Mouse (Mus musculus): ENCODE measurements around the gene Ddx25. TPM values are rescaled to one million over a fixed set of nuclear protein-coding genes. Genes with fewer than 3 reads are reported as not detected.

Gene Ddx25
- 24.1 and 28.6 TPM in 2 replicates for total RNA-seq (2014; rRNA removed)
- 28.5 and 28.7 TPM in 2 replicates for polyA plus RNA-seq (2015; fragmentation: Nextera tagmentation; extraction: Ambion mirVana)

DNA sequence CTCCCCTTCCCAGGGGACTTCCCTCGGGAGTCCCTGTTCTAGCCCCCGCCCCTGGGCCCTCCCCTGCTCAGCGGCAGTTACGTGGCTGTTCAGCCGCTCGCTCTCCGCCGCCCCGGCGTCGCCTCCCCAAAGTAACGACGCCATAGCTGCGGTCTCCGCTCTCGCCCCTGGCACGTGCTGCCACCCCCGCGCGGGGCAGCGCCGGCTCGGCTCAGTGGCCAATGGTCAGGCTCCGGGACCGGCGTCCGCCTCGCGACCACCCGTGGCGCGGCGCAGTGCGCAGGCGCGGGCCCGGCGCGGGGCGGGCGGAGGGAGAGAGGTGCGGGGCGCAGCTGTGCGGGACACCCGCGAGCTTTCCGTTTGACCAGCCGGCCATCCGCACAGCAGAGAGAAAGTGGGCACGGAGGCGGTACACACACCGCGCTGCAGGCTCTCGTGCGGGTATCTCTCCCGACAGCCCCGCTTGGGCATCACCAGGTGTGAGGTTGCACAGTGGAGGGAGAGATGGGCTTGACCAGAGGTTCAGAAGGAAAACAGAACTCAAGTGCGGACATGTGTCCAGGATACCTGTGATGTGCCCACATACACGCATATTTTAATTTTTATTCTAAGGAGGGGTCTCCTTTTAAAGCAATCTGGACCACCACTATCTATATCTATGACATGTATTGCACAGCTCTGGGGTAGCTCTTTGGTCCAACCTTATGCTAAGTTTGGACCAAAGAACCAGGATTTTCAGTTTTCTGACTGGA lies at the start of gene Ddx25, which contains the start of gene Pus3:
TSS of gene Ddx25 (minus strand) at position 272 of the 752 bp plus-strand sequence.
TSS of gene Pus3 (plus strand) at position 339 of the 752 bp plus-strand sequence.
- peak; percentile 88 for ATAC-seq (ENCODE audit: low FRiP score)
- H3K27me3 ChIP-seq (ENCODE audit: insufficient read depth, low read length), result no peaks in the 10 kb centered on the region
- H3K9me3 ChIP-seq (ENCODE audit: low read length), result no peaks in the 10 kb centered on the region
- H3K4me1 ChIP-seq (ENCODE audit: insufficient read depth, low read length), result peaks cover 5% of the 10 kb centered on the region; the same call in 1 of the 2 replicates
- peak within 1 kb of the TSS; percentile 67 for H3K9ac ChIP-seq (replicated peaks; ENCODE audit: low read length, poor library complexity, severe bottlenecking)
- WGBS, result under 1% methylated on average over 53 of the region's 59 CpGs
- peak within 1 kb of the TSS; percentile 82 for H3K27ac ChIP-seq (ENCODE audit: low read depth, low read length)
- H3K4me3 ChIP-seq (ENCODE audit: low read depth, low read length), result peak within 1 kb of the TSS; percentile 54
- H3K36me3 ChIP-seq (ENCODE audit: insufficient read depth, low read length), result peaks cover 18% of the 10 kb centered on the region
- DNase-seq (ENCODE audit: low spot score), result peak; percentile 82
- no peak for TF ChIP-seq CTCF (IDR thresholded peaks at IDR 0.05)
- H3K4me2 ChIP-seq (ENCODE audit: low read depth, low read length, poor library complexity, severe bottlenecking), result peak within 1 kb of the TSS; percentile 88

DNA sequence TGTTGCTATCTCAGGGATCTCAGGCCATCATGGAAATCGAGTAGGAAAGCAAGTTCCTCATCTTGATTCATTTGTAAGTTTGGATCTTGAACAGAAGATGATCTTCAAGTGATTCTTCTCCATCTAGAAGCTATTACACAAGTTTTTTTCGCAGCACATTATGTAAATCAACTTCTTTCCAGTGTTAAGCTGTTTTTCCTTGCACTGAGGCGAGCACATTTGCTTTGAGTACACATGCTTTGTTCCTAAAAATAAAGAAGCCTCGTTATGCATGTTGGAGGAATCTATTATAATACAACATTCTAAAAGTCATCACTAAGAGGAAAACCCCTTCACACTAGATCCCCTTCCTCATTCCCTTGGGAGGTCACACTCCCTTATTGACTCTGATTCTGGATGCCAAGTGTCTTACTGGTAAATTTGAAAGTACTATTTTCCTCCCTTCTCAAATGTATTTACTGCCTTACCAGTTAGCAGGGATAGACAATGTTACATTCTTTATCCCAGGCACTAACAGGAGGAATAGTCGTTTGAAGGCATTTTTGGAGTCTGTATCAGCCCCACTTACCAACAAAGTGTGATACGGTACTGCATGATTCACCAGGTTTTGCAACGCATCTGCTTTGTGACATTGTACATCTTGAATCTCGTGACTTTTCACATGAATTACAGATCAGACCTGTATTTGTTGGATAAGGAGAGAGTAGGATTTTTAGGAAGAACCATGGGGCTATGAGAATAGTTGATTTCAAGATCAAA lies 49.5 kb upstream of the Ddx25 start:
- Histone ChIP-seq H3K4me3 (ENCODE audit: low read depth, low read length) (no peak overlapping the region), H3K4me2 (ENCODE audit: low read depth, low read length, poor library complexity, severe bottlenecking) (no peak overlapping the region), H3K4me1 (ENCODE audit: insufficient read depth, low read length) (no peaks in the 10 kb centered on the region), H3K36me3 (ENCODE audit: insufficient read depth, low read length) (no peaks in the 10 kb centered on the region), H3K9me3 (ENCODE audit: low read length) (no peaks in the 10 kb centered on the region), H3K9ac (replicated peaks; ENCODE audit: low read length, poor library complexity, severe bottlenecking) (no peak overlapping the region), H3K27me3 (ENCODE audit: insufficient read depth, low read length) (no peaks in the 10 kb centered on the region), H3K27ac (ENCODE audit: low read depth, low read length) (no peak overlapping the region)
- ATAC-seq (ENCODE audit: low FRiP score) (no peak), DNase-seq (ENCODE audit: low spot score) (no peak)
- WGBS, result 64% methylated on average over 8 of the region's 8 CpGs
- no peak for TF ChIP-seq CTCF (IDR thresholded peaks at IDR 0.05)

DNA sequence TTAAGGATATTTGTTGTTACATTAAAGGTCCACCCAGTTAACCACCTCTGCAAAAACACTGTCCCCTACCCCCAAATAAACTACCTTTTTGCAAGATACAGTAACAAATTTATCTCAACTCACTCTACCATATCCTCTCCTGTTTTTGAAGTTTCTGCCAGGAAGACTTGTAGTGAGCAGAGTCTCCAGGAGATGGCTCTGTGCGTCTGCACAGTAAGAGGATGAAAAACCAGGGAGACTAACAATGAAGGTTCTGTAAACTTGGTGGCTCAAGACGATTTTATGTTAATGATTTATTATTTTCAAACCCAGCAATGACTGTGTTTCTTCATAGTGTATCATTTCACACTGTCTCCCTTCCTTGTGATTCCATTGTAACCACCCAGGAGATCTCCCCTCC lies 34.6 kb upstream of the Ddx25 start:
- peak; percentile 47 for DNase-seq (ENCODE audit: low spot score)
- Histone ChIP-seq H3K4me2 (ENCODE audit: low read depth, low read length, poor library complexity, severe bottlenecking) (no peak overlapping the region), H3K4me3 (ENCODE audit: low read depth, low read length) (no peak overlapping the region), H3K36me3 (ENCODE audit: insufficient read depth, low read length) (no peaks in the 10 kb centered on the region), H3K27ac (ENCODE audit: low read depth, low read length) (no peak overlapping the region), H3K9ac (replicated peaks; ENCODE audit: low read length, poor library complexity, severe bottlenecking) (no peak overlapping the region), H3K9me3 (ENCODE audit: low read length) (no peaks in the 10 kb centered on the region), H3K4me1 (ENCODE audit: insufficient read depth, low read length) (no peaks in the 10 kb centered on the region), H3K27me3 (ENCODE audit: insufficient read depth, low read length) (no peaks in the 10 kb centered on the region)
- 12% methylated on average over 2 of the region's 2 CpGs for WGBS
- peak; percentile 83 for TF ChIP-seq CTCF (IDR thresholded peaks at IDR 0.05)
- ATAC-seq (ENCODE audit: low FRiP score), result peak; percentile 71; the same call in 1 of the 2 replicates

DNA sequence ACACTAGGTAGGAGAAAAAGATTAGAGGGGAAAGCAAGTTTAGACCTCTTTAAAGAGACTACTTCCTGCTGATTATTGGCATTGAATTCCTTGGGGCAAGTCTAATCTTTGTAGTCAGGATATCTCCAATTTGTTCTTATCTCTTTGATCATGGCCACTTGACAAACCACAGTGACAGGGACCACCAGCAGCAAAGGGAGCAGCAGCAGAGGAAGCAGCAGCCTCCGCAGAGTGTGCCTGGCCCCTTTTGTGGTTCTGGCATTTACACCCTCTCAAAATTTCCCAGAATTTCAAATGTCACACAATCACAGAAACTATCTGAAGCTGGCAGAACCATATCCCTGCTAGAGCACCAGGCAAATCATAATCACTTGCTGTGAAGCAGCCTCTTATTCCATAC lies 29.3 kb upstream of the Ddx25 start:
- ATAC-seq (ENCODE audit: low FRiP score) (no peak), DNase-seq (ENCODE audit: low spot score) (no peak)
- Histone ChIP-seq H3K4me1 (ENCODE audit: insufficient read depth, low read length) (no peaks in the 10 kb centered on the region), H3K36me3 (ENCODE audit: insufficient read depth, low read length) (no peaks in the 10 kb centered on the region), H3K9ac (replicated peaks; ENCODE audit: low read length, poor library complexity, severe bottlenecking) (no peak overlapping the region), H3K27ac (ENCODE audit: low read depth, low read length) (no peak overlapping the region), H3K9me3 (ENCODE audit: low read length) (no peaks in the 10 kb centered on the region), H3K4me2 (ENCODE audit: low read depth, low read length, poor library complexity, severe bottlenecking) (no peak overlapping the region), H3K27me3 (ENCODE audit: insufficient read depth, low read length) (no peaks in the 10 kb centered on the region), H3K4me3 (ENCODE audit: low read depth, low read length) (no peak overlapping the region)
- no peak for TF ChIP-seq CTCF (IDR thresholded peaks at IDR 0.05)
- 29% methylated on average over 1 of the region's 1 CpGs for WGBS

DNA sequence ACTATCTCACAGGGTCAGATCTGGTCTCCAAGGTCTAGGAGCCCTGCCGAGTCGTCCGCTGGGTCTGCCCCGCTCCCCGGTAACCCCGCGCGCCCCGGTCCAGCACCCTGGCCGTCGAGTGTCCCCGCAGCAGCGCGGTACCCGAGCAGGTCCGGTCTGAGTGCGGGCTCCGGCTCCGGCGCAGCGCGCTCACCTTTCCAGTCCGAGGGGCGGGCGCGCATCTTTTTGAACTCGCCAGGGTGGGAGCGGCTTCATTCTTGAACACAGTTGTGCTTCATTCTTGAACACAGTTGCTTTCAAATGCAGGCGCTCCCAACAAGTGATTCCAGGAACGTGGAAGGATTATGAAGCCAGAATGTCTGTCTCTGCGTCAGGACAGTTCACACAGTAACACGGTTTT lies 16.1 kb upstream of the Ddx25 start:
- Histone ChIP-seq H3K27me3 (ENCODE audit: insufficient read depth, low read length) (peaks cover 4% of the 10 kb centered on the region; the same call in 1 of the 2 replicates), H3K4me2 (ENCODE audit: low read depth, low read length, poor library complexity, severe bottlenecking) (peak overlapping the region; percentile 66), H3K4me3 (ENCODE audit: low read depth, low read length) (peak overlapping the region; percentile 37), H3K9me3 (ENCODE audit: low read length) (no peaks in the 10 kb centered on the region), H3K4me1 (ENCODE audit: insufficient read depth, low read length) (no peaks in the 10 kb centered on the region), H3K27ac (ENCODE audit: low read depth, low read length) (no peak overlapping the region), H3K9ac (replicated peaks; ENCODE audit: low read length, poor library complexity, severe bottlenecking) (0 out of 2 replicates have a peak overlapping the region, but pooled peaks have one; percentile 48), H3K36me3 (ENCODE audit: insufficient read depth, low read length) (no peaks in the 10 kb centered on the region)
- ATAC-seq (ENCODE audit: low FRiP score) (no peak), DNase-seq (ENCODE audit: low spot score) (no peak)
- no peak for TF ChIP-seq CTCF (IDR thresholded peaks at IDR 0.05)
- WGBS, result 4% methylated on average over 32 of the region's 32 CpGs
